Mouse (Mus musculus): ENCODE measurements around the gene Pld6.

DNA sequence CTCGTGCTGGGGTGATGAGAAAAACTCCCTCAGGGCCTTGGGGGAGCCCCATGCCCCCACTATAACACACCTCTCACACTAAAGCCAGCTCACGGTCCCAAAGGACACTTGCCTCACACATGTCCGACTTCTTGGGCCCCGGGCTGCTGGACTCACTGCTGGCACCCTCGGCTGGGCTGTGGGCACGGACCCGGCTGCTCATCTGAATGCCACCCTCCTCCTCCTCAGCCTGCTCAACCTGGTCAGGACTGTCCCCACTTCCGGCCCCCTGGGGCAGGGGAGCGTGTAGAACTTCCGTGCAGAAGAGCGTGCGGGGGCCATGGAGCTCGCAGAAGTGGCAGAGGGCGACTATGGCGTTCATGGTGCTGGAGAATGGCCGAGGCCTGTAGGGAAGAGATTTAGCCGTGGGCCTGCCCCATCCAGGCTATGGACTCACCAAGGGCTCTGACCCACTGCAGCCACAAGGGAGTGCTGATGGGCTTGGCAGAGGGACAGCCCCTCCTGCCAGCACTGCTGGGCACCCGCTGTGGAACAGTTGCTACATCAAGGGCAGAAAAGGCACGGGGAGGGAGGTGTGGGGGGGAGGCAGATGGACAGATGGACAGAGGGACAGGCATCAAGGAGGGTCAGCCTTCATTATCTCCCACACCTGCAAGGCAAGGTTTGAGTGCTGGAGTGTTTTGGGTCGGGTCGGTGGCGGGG, 17.1 kb upstream of the Pld6 start:
- TF ChIP-seq CTCF (IDR thresholded peaks at IDR 0.05; ENCODE audit: extremely low read depth, insufficient read length, insufficient replicate concordance, low read depth, low read length), result no peak
- no peak for TF ChIP-seq POLR2A (IDR thresholded peaks at IDR 0.05; ENCODE audit: low read depth, low read length)

All from small intestine, adult 2 months (tissue).